Mouse (Mus musculus) kidney, adult 2 months (tissue): ENCODE measurements around the gene Wdr73. TPM values are rescaled to one million over a fixed set of nuclear protein-coding genes. Genes with fewer than 3 reads are reported as not detected.

ENCODE experiments used
- DNase-seq: peaks from one replicate; pipeline ENCODE4 v3.0.0; 2021
- H3K27ac ChIP-seq: fragments of 200-500 bp; 2 replicates; pipeline ENCODE4 v1.5.1; 2012; ENCODE audit warnings: low read depth, low read length, control low read depth, inconsistent platforms; ENCODE audit not compliant: insufficient read depth
- H3K27me3 ChIP-seq: fragments of 200-500 bp; replicated peaks from 2 replicates; pipeline ENCODE4 v1.6.1; 2012; ENCODE audit warnings: mild to moderate bottlenecking, moderate library complexity, low read length, inconsistent platforms; ENCODE audit not compliant: control insufficient read depth, insufficient read depth
- H3K36me3 ChIP-seq: fragments of 200-500 bp; 2 replicates; pipeline ENCODE4 v1.6.1; 2012; ENCODE audit warnings: mild to moderate bottlenecking, moderate library complexity, low read length, inconsistent platforms; ENCODE audit not compliant: control insufficient read depth, insufficient read depth
- H3K4me1 ChIP-seq: fragments of 200-500 bp; 2 replicates; pipeline ENCODE4 v1.6.1; 2011; ENCODE audit warnings: low read length; ENCODE audit not compliant: control insufficient read depth, insufficient read depth
- H3K4me3 ChIP-seq: fragments of 200-500 bp; 2 replicates; pipeline ENCODE4 v1.5.1; 2011; ENCODE audit warnings: mild to moderate bottlenecking, low read depth, low read length, control low read depth; ENCODE audit not compliant: insufficient read depth
- CTCF ChIP-seq: fragments of 200-500 bp; conservative IDR thresholded peaks from 2 replicates; pipeline ENCODE4 v1.5.1; 2011; ENCODE audit warnings: low read depth, mild to moderate bottlenecking, control low read depth, low read length, moderate library complexity, mixed read lengths; ENCODE audit not compliant: insufficient read depth, insufficient read length
- POLR2A ChIP-seq: fragments of 200-500 bp; IDR thresholded peaks from one replicate; pipeline ENCODE4 v1.6.1; 2011; ENCODE audit warnings: low read depth, low read length, control low read depth
- WGBS: fragments of 180-500 bp; shearing (Covaris S2); methylation state at CpG from one replicate; pipeline ENCODE4 v1.1.7; 2018; 5-methylcytosine and 5-hydroxymethylcytosine counted together
- polyA plus RNA-seq: library from polyadenylated mRNA; depleted of rRNA; stranded (reverse); fragments of >200 nt; gene quantifications from 2 replicates; pipeline ENCODE4 v1.2.3, GENCODE M21; 2012; rRNA removed

Gene Wdr73
- polyA plus RNA-seq, 1 experiment: 16.1 TPM

DNA sequence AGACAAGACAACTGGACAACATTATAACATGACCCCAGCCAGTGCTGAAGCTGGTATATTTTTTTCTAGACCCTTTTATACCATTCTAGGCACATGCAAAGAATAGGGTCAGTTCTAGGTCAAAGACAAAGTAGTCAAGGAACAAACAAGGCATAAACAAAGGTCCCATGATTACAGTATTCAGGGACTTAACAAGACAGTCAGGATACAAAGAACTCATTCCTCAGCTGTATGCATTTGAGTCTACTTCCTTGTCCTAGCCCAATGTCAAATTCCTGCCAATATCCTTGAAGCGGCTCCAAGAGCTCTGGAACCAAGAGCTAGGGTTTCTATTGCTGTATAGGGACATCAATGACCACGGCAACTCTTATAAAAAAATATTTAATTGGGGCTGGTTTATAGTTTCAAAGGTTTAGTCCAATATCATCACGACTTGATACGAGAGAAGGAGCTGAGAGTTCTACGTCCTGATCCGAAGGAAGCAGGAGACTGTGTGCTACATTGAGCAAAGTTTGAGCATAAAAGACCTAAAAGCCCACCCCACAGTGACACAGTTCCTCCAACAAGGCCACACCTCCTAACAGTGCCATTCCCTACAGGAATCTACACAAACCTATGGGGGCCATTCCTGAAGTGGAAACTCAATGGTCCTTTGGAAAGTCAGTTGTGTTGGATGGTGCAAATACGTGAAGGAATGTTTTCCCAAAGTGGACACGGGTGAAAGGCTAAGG lies 57.0 kb downstream of the Wdr73 start:
- H3K4me3 ChIP-seq: no peak overlapping the region
- no peaks in the 10 kb centered on the region for H3K27me3 ChIP-seq
- no peak overlapping the region for H3K27ac ChIP-seq
- TF ChIP-seq CTCF (no peak), POLR2A (no peak)
- peaks cover 4% of the 10 kb centered on the region; the same call in 1 of the 2 replicates for H3K4me1 ChIP-seq
- 94% methylated on average over 8 of the region's 8 CpGs for WGBS
- no peak for DNase-seq
- no peaks in the 10 kb centered on the region for H3K36me3 ChIP-seq

DNA sequence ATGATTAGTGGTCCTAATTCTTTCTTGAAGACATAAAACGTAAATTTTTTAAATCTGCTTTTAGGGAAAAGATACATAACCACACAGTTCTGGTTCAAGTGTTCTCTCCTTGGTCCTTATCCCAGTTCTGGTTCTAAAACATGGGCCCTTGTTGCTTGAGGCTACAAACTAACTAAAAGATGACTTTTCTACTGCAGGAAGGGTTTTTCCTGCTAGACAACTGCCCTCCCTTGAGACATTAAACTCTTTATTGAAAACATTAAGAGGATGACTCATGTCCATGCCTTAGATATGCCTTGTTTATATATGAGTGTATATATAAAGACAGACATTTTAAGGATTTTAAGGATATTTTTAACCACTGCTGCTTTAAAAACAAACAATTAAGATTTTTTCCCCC lies 57.9 kb downstream of the Wdr73 start:
- Histone ChIP-seq H3K36me3 (no peaks in the 10 kb centered on the region), H3K27ac (no peak overlapping the region), H3K4me3 (no peak overlapping the region), H3K4me1 (peaks cover 4% of the 10 kb centered on the region; the same call in 1 of the 2 replicates), H3K27me3 (no peaks in the 10 kb centered on the region)
- TF ChIP-seq POLR2A: no peak
- TF ChIP-seq CTCF: no peak
- 96% methylated on average over 1 of the region's 1 CpGs for WGBS
- no peak for DNase-seq

- no peaks in the 10 kb centered on the region for H3K36me3 ChIP-seq
- peak; percentile 60 for DNase-seq
- H3K27me3 ChIP-seq: no peaks in the 10 kb centered on the region
- no peak overlapping the region for H3K27ac ChIP-seq
- peaks cover 4% of the 10 kb centered on the region; the same call in 1 of the 2 replicates for H3K4me1 ChIP-seq
- no peak overlapping the region for H3K4me3 ChIP-seq
- 56% methylated on average over 5 of the region's 5 CpGs for WGBS
- TF ChIP-seq POLR2A: no peak
- TF ChIP-seq CTCF: no peak
These were observed 58.9 kb downstream of the Wdr73 start for GRCm38 (mm10) chr7:80842132-80842531.

- Histone ChIP-seq H3K4me1 (peaks cover 4% of the 10 kb centered on the region; the same call in 1 of the 2 replicates), H3K4me3 (no peak overlapping the region), H3K27ac (no peak overlapping the region), H3K27me3 (no peaks in the 10 kb centered on the region), H3K36me3 (no peaks in the 10 kb centered on the region)
- DNase-seq: no peak
- TF ChIP-seq CTCF (no peak), POLR2A (no peak)
- WGBS: 89% methylated on average over 4 of the region's 4 CpGs
These were observed 60.1 kb downstream of the Wdr73 start for GRCm38 (mm10) chr7:80840937-80841336.

Other genes starting within 250 kb of the Wdr73 start
- 13.2 and 13.3 TPM in 2 replicates for gene Crtc3, start 212.4 kb downstream of the Wdr73 start, polyA plus RNA-seq
- gene Iqgap1, start 75.3 kb downstream of the Wdr73 start, polyA plus RNA-seq: 38.1 and 42.0 TPM in 2 replicates
- gene Zscan2, start 40.3 kb downstream of the Wdr73 start, polyA plus RNA-seq: 5.2 and 5.4 TPM in 2 replicates
- gene Nmb, start 3.8 kb upstream of the Wdr73 start, polyA plus RNA-seq: 4.6 and 5.0 TPM in 2 replicates
- 64.0 and 93.1 TPM in 2 replicates for gene Sec11a, start 46.5 kb upstream of the Wdr73 start, polyA plus RNA-seq
- gene Zfp592, start 92.4 kb upstream of the Wdr73 start, polyA plus RNA-seq: 16.9 and 17.4 TPM in 2 replicates
- gene Alpk3, start 156.3 kb upstream of the Wdr73 start, polyA plus RNA-seq: 0.04 and 0.88 TPM in 2 replicates
- 18.8 and 21.9 TPM in 2 replicates for gene Slc28a1, start 213.5 kb upstream of the Wdr73 start, polyA plus RNA-seq